Mouse (Mus musculus): Measurements from ENCODE around the gene Gm45213. TPM values are rescaled to one million over a fixed set of nuclear protein-coding genes. Genes with fewer than 3 reads are reported as not detected.

Gm45213 gene
- polyA plus RNA-seq (2012; rRNA removed) = not detected in 2 replicates

- TF ChIP-seq POLR2A (IDR thresholded peaks at IDR 0.05; ENCODE audit: borderline replicate concordance, extremely low read depth, insufficient read depth, insufficient read length, poor library complexity, severe bottlenecking) (no peak), CTCF (IDR thresholded peaks at IDR 0.05; ENCODE audit: borderline replicate concordance, extremely low read depth, insufficient read depth, insufficient read length) (no peak)
- DNase-seq (ENCODE audit: low read depth) = peak; percentile 62
Observed at GRCm38 (mm10) chr7:66043552-66044459, at the start of gene Gm45213. Gm45213 (plus strand) TSS chr7:66043602.

DNA sequence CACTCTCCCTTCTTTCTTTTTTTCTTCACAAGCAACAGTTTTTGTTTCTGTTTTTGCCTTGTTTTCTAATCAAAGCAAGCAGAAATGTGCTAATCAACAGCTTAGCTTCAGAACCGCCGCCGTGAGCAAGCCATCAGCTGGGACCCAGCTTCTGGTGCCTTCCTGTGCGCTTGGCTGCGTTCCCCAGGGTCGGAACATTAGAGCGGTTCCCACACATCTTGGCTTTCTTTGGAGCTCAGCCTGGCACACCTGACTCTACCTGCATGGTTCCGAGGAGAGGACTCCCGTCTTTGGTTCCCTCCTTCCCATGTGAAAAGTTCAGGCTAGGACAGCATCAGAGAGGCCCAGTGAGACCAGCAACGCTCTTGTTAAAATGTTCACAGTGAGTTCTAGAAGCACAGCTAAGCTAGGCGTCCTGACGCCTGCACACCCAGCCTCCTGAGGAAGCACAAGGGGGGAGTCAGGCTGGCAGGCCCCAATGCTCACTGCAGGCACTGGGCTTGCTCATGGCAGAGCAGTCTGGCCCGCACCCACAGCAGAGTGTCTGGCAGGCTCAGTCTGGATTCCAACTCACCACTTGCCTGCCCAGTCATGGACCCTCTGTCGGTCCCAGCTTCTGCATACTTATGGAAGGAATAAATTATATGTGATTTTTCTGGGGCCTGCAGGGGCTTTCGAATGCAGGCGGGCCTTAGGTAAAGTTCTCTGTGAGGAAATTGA is 42.2 kb upstream of the Gm45213 start:
- no peak for TF ChIP-seq POLR2A (IDR thresholded peaks at IDR 0.05; ENCODE audit: borderline replicate concordance, extremely low read depth, insufficient read depth, insufficient read length, poor library complexity, severe bottlenecking)
- TF ChIP-seq CTCF (IDR thresholded peaks at IDR 0.05; ENCODE audit: borderline replicate concordance, extremely low read depth, insufficient read depth, insufficient read length) = no peak
- DNase-seq (ENCODE audit: low read depth) = no peak

DNA sequence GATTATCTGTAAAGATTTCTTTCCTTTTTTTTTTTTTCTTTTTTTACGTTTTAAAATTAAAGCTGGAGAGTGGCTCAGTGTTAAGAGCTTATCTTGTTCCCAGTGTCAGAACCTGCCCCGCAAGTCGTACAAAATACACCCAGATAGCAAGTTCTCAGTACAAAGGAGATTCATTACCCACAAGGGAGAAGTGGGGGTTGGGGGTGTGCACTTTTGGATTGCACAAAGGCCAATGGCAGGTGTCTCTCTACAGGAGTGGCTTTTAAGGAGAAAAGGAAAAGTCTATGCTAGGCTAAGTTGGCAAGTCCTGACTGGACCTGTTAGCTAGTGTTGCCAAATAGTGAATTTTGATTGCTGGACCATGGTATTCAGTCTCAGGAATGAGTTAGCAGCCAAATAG is 41.6 kb upstream of the Gm45213 start:
- DNase-seq (ENCODE audit: low read depth) = no peak
- TF ChIP-seq POLR2A (IDR thresholded peaks at IDR 0.05; ENCODE audit: borderline replicate concordance, extremely low read depth, insufficient read depth, insufficient read length, poor library complexity, severe bottlenecking) (no peak), CTCF (IDR thresholded peaks at IDR 0.05; ENCODE audit: borderline replicate concordance, extremely low read depth, insufficient read depth, insufficient read length) (no peak)

DNA sequence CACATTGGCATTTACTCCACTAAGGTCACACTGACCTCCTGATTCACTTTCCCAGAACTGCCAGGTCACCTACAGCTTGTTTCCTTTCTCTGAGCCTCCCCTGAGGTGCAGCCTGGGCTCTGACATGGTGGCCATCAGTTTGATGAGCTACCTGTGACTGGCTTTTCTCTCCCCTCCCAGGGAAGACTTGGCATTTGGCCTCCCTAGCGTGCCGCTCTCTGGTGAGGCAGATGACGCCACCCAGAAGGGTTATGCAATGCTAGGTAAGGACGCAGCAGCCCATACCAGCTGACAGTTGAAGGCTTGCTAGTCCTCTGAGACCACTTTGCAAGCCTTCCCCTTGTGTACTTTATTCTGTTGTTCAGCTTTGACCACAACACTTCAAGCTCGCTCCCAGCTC is 40.0 kb upstream of the Gm45213 start:
- TF ChIP-seq POLR2A (IDR thresholded peaks at IDR 0.05; ENCODE audit: borderline replicate concordance, extremely low read depth, insufficient read depth, insufficient read length, poor library complexity, severe bottlenecking) (no peak), CTCF (IDR thresholded peaks at IDR 0.05; ENCODE audit: borderline replicate concordance, extremely low read depth, insufficient read depth, insufficient read length) (no peak)
- no peak for DNase-seq (ENCODE audit: low read depth)

GRCm38 (mm10) chr7:66003865-66004638 is 39.4 kb upstream of the Gm45213 start:
- TF ChIP-seq CTCF (IDR thresholded peaks at IDR 0.05; ENCODE audit: borderline replicate concordance, extremely low read depth, insufficient read depth, insufficient read length) (no peak), POLR2A (IDR thresholded peaks at IDR 0.05; ENCODE audit: borderline replicate concordance, extremely low read depth, insufficient read depth, insufficient read length, poor library complexity, severe bottlenecking) (no peak)
- no peak for DNase-seq (ENCODE audit: low read depth)

GRCm38 (mm10) chr7:66005066-66005465 is 38.3 kb upstream of the Gm45213 start:
- no peak for TF ChIP-seq CTCF (IDR thresholded peaks at IDR 0.05; ENCODE audit: borderline replicate concordance, extremely low read depth, insufficient read depth, insufficient read length)
- no peak for TF ChIP-seq POLR2A (IDR thresholded peaks at IDR 0.05; ENCODE audit: borderline replicate concordance, extremely low read depth, insufficient read depth, insufficient read length, poor library complexity, severe bottlenecking)
- no peak for DNase-seq (ENCODE audit: low read depth)

DNA sequence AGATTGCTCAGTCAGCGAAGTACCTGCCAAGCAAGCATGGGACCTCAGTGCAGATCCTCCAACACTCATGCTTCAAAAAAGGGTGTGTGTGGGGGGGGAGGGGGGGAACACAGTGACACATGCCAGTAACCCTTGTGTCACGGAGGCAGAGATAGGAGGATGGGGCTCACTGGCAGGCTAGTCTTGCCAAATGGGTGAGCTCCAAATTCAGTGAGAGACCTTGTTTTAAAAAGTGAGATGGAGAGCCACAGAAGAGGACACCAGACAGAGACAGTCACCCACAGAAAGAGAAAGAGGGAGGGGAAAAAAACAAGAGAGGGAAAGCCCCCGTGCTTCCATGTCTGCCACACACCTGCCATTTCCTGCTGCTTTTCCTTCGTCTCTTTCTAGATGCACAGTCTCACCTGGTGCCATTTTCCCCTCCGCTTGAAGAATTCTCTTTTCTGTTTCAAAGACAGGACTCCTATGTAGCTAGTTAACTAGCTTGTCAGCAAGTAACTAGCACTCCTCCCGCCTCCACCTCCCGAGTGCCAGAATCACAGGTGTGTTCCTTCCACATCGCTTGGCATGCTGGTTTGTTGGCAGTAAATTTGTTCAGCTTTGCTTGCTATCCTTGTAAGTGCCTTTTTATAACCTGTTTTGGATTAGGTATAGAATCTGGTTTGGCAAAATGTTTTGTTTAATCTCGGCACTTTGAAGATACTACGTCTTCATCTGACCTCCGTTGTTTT is 35.1 kb upstream of the Gm45213 start:
- TF ChIP-seq POLR2A (IDR thresholded peaks at IDR 0.05; ENCODE audit: borderline replicate concordance, extremely low read depth, insufficient read depth, insufficient read length, poor library complexity, severe bottlenecking) (no peak), CTCF (IDR thresholded peaks at IDR 0.05; ENCODE audit: borderline replicate concordance, extremely low read depth, insufficient read depth, insufficient read length) (no peak)
- DNase-seq (ENCODE audit: low read depth) = peak; percentile 30

GRCm38 (mm10) chr7:66008892-66009273 is 34.5 kb upstream of the Gm45213 start:
- DNase-seq (ENCODE audit: low read depth) = peak; percentile 33
- TF ChIP-seq CTCF (IDR thresholded peaks at IDR 0.05; ENCODE audit: borderline replicate concordance, extremely low read depth, insufficient read depth, insufficient read length) (no peak), POLR2A (IDR thresholded peaks at IDR 0.05; ENCODE audit: borderline replicate concordance, extremely low read depth, insufficient read depth, insufficient read length, poor library complexity, severe bottlenecking) (no peak)

DNA sequence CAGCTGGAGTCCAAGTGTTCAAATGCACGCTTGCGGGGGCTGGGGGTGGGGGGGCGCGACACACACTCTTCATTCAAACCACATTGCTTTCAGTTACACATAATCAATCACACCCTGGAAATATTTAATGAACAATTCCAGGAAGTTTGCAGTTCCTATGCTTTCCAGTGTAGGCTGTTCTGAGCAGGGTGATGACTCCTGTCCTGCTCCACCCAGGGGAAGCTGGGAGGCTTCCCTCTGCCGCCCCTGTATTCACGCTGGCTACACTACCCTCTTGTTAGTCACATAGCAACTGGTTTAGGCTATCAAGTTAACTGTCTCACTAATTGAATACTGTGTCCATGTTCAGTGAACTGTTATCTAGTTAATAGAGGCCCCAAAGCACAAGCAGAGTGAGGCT is 32.9 kb upstream of the Gm45213 start:
- no peak for TF ChIP-seq CTCF (IDR thresholded peaks at IDR 0.05; ENCODE audit: borderline replicate concordance, extremely low read depth, insufficient read depth, insufficient read length)
- no peak for TF ChIP-seq POLR2A (IDR thresholded peaks at IDR 0.05; ENCODE audit: borderline replicate concordance, extremely low read depth, insufficient read depth, insufficient read length, poor library complexity, severe bottlenecking)
- DNase-seq (ENCODE audit: low read depth) = no peak

DNA sequence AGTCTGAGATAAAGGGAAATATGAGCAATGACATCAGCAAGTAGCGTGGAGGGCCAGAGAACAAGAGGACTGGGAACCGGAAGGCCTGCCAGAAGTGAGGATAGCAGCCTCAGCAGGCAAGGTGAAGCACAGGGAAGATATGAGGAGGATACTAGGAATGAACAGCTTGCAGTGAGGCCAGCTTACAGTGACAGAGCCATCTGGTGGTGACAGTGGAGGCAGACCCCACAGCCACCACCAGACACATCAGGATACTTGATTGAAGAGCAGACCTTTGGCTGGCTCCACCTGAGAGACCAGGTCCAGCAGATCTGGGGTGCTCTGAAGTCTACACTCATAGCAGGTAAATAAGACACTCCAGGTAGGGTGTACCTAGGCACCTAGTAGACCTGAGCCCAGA is 15.7 kb upstream of the Gm45213 start:
- DNase-seq (ENCODE audit: low read depth) = peak; percentile 52
- TF ChIP-seq CTCF (IDR thresholded peaks at IDR 0.05; ENCODE audit: borderline replicate concordance, extremely low read depth, insufficient read depth, insufficient read length) (peak; percentile 59; the same call in 1 of the 2 replicates), POLR2A (IDR thresholded peaks at IDR 0.05; ENCODE audit: borderline replicate concordance, extremely low read depth, insufficient read depth, insufficient read length, poor library complexity, severe bottlenecking) (no peak)

Measured in brain, embryonic 14.5 days (tissue).